Mouse (Mus musculus) embryonic facial prominence, embryonic 11.5 days (tissue): ENCODE results near the gene Zmynd8. TPM values are rescaled to one million over a fixed set of nuclear protein-coding genes. Genes with fewer than 3 reads are reported as not detected.
"Not testable (repeated sequence)": the region's sequence is repeated elsewhere in the genome, so short reads cannot be mapped to it uniquely, and the experiment has no call there.

ENCODE experiments used
- ATAC-seq: fragments of 200-750 bp; cut with Nextera tagmentation; replicated peaks from 2 replicates; pipeline ENCODE4 v1.8.0; 2017; ENCODE audit warnings: low read depth; ENCODE audit not compliant: insufficient number of reproducible peaks, low FRiP score, low TSS enrichment
- DNase-seq: peaks from one replicate; pipeline ENCODE4 v3.0.0-alpha.2; 2015; ENCODE audit warnings: low spot score
- H3K27ac ChIP-seq: fragments of 300-500 bp; sonication (generic); replicated peaks from 2 replicates; pipeline ENCODE4 v1.5.1; 2014; ENCODE audit warnings: mild to moderate bottlenecking, low read depth, low read length, control low read depth
- H3K27me3 ChIP-seq: fragments of 300-500 bp; sonication (generic); 2 replicates; pipeline ENCODE4 v1.6.1; 2014; ENCODE audit warnings: mild to moderate bottlenecking, low read length, moderate library complexity, mixed read lengths; ENCODE audit not compliant: control insufficient read depth, insufficient read depth
- H3K36me3 ChIP-seq: fragments of 300-500 bp; sonication (generic); replicated peaks from 2 replicates; pipeline ENCODE4 v1.6.1; 2014; ENCODE audit warnings: low read depth, mild to moderate bottlenecking, low read length, moderate library complexity, mixed read lengths; ENCODE audit not compliant: control insufficient read depth, insufficient read depth
- H3K4me1 ChIP-seq: fragments of 300-500 bp; sonication (generic); 2 replicates; pipeline ENCODE4 v1.6.1; 2014; ENCODE audit warnings: low read length, mixed read lengths; ENCODE audit not compliant: control insufficient read depth, insufficient read depth
- H3K4me2 ChIP-seq: fragments of 300-500 bp; sonication (generic); 2 replicates; pipeline ENCODE4 v1.6.1; 2014; ENCODE audit warnings: low read depth, mild to moderate bottlenecking, control low read depth, low read length, moderate library complexity
- H3K4me3 ChIP-seq: fragments of 300-500 bp; sonication (generic); 2 replicates; pipeline ENCODE4 v1.5.1; 2014; ENCODE audit warnings: low read depth, low read length, control low read depth
- H3K9ac ChIP-seq: fragments of 300-500 bp; sonication (generic); replicated peaks from 2 replicates; pipeline ENCODE4 v1.6.1; 2014; ENCODE audit warnings: mild to moderate bottlenecking, control low read depth, low read length
- H3K9me3 ChIP-seq: fragments of 300-500 bp; sonication (generic); replicated peaks from 2 replicates; pipeline ENCODE4 v1.6.1; 2016; ENCODE audit warnings: mild to moderate bottlenecking, low read length, inconsistent platforms, mixed read lengths; ENCODE audit not compliant: control insufficient read depth
- WGBS: fragments of 180-500 bp; shearing (Covaris S2); extraction: QIAGEN DNeasy Blood & Tissue Kit; methylation state at CpG from one replicate; pipeline ENCODE4 v1.1.7; 2014; 5-methylcytosine and 5-hydroxymethylcytosine counted together
- polyA plus RNA-seq: library from polyadenylated mRNA; unstranded; fragments of >200 nt; fragmentation: Nextera tagmentation; extraction: Ambion mirVana; gene quantifications from 2 replicates; pipeline ENCODE4 v1.2.1, GENCODE M21; 2014

The Zmynd8 gene
- polyA plus RNA-seq, 1 experiment from 2014 or later = 36.8 TPM

DNA sequence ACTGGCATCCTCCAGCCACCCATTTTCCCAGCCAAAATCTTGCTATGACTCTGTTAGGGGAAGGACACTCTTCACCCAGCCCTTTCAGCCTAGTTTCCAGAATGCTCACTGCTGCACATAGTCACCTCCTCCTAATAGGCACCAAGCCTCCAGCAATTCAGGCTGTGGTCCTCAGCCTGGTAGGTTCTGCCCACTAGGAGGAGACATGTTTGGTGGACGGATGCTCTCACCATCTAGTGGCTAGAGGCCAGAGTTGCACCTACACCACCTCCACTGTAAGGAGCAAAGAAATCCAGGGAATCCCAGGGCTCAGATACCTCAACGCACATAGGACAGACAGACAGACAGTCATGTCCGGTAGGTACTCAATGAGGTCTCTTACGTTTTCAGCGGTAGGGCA lies 87.3 kb downstream of the Zmynd8 start:
- Histone ChIP-seq H3K4me2 (no peak overlapping the region), H3K27me3 (no peaks in the 10 kb centered on the region), H3K9me3 (no peaks in the 10 kb centered on the region), H3K36me3 (peaks cover 12% of the 10 kb centered on the region; the same call in 1 of the 2 replicates), H3K4me3 (no peak overlapping the region), H3K4me1 (no peaks in the 10 kb centered on the region), H3K9ac (no peak overlapping the region), H3K27ac (no peak overlapping the region)
- WGBS = 61% methylated on average over 5 of the region's 5 CpGs
- ATAC-seq = no peak
- peak; percentile 53 for DNase-seq

DNA sequence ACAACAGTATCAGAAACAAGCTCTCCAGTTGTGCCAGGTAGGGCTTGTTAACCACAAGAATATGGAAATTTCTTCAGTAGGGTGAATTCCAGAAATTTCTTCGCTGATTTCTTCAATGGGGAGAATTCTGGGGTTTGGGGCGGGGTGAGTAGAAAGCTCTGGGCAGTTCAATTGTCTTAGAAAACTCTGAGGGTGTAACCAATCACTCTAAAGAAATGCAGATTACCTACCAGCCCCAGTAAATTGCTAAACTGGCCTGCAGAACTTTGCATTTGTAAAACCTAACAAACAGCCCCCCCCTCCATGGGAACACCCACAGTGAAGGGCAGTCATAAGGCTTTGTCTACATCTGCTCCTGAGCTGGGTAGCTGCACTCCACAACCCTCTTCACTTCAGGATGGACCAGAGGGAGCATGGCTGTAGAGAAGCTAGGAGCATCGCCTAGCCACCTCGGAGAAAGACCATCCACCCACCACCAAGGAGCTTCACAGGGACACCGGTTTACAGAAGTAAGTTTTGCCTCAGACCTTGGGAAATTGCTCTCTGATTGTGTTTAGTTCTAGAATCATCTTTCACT lies 88.8 kb downstream of the Zmynd8 start:
- Histone ChIP-seq H3K4me3 (no peak overlapping the region), H3K36me3 (peaks cover 10% of the 10 kb centered on the region; the same call in 1 of the 2 replicates), H3K9ac (no peak overlapping the region), H3K9me3 (no peaks in the 10 kb centered on the region), H3K27ac (no peak overlapping the region), H3K27me3 (no peaks in the 10 kb centered on the region), H3K4me1 (no peaks in the 10 kb centered on the region), H3K4me2 (no peak overlapping the region)
- ATAC-seq = no peak
- 90% methylated on average over 5 of the region's 5 CpGs for WGBS
- no peak for DNase-seq

DNA sequence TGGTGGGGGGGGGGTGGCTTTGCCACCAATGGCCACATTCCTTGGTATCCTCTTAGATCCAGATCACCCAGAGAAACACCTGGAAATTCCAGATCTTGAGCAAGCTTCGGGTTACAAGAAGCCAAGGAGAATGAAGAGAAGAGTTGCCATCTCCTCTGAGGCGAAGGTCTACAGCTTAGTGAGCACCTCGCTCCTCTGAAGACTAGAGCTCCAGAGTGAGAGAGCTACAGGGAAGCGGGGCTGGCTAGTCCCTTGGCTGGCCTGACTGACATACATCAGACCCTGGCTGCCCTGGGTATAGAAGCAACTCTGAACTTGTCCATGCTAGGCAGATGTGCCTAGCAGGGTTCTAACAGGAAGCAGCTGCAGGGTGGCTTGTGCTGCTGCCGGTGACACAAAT lies 89.7 kb downstream of the Zmynd8 start:
- Histone ChIP-seq H3K4me2 (no peak overlapping the region), H3K4me3 (no peak overlapping the region), H3K36me3 (peaks cover 10% of the 10 kb centered on the region; the same call in 1 of the 2 replicates), H3K27ac (no peak overlapping the region), H3K4me1 (no peaks in the 10 kb centered on the region), H3K9me3 (no peaks in the 10 kb centered on the region), H3K9ac (no peak overlapping the region), H3K27me3 (no peaks in the 10 kb centered on the region)
- ATAC-seq (no peak), DNase-seq (no peak)
- WGBS = 92% methylated on average over 5 of the region's 5 CpGs

DNA sequence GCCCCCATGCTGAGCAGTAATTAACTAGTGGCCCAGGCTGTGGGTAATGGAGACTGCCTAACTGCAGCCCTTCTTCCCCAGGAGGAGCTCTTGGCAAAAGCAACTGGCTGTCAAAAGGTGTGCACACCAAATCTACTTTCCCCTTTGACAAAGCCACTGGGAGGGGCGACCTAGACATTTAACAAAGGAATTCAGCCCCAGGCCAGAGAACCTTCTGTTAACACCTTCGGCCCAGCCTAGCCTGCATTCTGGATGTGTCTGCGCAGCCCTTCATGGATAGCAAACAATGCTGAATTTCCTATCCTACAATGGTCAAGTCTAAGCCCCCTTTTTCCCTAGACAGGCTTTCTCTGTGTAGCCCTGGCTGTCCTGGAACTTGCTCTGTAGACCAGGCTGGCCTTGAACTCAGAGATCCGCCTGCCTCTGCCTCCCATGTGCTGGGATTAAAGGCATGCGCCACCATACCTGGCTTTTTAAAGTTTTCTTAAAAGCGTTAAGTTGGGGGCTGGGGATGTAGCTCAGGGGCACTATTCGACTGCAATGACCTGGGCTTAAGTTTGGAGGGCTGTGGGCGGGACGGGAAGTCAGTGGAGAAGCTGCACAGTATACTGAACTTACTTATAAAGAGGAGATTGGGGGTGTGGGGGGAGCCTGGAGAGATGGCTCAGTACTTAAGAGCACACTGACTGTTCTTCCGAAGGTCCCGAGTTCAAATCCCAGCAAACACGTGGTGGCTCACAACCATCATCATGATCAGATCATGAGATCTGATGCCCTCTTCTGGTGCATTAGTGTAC lies 90.4 kb downstream of the Zmynd8 start:
- Histone ChIP-seq H3K4me3 (no peak overlapping the region), H3K4me1 (no peaks in the 10 kb centered on the region), H3K27me3 (no peaks in the 10 kb centered on the region), H3K36me3 (peaks cover 10% of the 10 kb centered on the region; the same call in 1 of the 2 replicates), H3K9ac (no peak overlapping the region), H3K4me2 (no peak overlapping the region), H3K9me3 (no peaks in the 10 kb centered on the region), H3K27ac (no peak overlapping the region)
- ATAC-seq (no peak), DNase-seq (no peak)
- WGBS = 95% methylated on average over 12 of the region's 12 CpGs

DNA sequence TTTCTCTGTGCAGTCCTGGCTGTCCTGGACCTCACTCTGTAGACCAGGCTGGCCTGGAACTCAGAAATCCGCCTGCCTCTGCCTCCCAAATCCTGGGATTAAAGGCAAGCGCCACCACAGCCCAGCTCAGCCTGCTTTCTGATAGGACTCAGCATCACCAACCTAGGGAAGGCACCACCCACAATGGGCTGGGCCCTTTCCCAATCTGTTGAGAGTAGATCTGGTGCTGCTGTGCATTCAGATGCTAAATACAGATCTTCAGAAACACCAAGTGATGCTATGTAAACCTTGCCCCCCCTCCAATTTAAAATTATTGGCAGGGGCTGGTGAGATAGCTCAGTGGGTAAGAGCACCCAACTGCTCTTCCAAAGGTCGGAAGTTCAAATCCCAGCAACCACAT lies 98.6 kb downstream of the Zmynd8 start:
- not testable (repeated sequence) for H3K27me3 ChIP-seq, H3K27ac ChIP-seq, H3K4me2 ChIP-seq, H3K4me3 ChIP-seq, ATAC-seq, H3K4me1 ChIP-seq, DNase-seq, H3K36me3 ChIP-seq, H3K9me3 ChIP-seq, H3K9ac ChIP-seq
- WGBS = 96% methylated on average over 3 of the region's 3 CpGs

DNA sequence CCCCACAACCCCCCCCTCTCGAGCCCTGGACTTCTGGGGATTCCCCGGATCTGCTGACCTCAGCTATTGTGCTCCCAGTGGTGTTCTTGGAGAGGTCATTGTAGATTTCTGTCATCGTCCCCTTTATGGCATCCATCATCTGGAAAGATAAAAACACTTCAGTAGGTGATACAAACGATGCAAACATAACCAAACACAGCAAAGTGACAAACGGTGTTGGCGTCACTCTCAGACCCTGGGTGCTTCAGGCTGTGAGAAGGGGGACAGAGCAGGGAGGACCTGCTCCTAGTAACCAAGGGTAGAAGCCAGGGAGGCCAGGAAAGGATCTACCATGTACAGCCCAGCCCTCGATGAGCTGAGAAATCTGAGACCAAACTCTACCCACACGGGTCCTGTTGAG lies 100.9 kb downstream of the Zmynd8 start:
- ATAC-seq (no peak), DNase-seq (no peak)
- H3K4me2 ChIP-seq = no peak overlapping the region
- 70% methylated on average over 8 of the region's 8 CpGs for WGBS
- no peaks in the 10 kb centered on the region for H3K9me3 ChIP-seq
- H3K27ac ChIP-seq = no peak overlapping the region
- peaks cover 12% of the 10 kb centered on the region for H3K36me3 ChIP-seq
- H3K4me3 ChIP-seq = no peak overlapping the region
- no peak overlapping the region for H3K9ac ChIP-seq
- H3K27me3 ChIP-seq = no peaks in the 10 kb centered on the region
- H3K4me1 ChIP-seq = no peaks in the 10 kb centered on the region

DNA sequence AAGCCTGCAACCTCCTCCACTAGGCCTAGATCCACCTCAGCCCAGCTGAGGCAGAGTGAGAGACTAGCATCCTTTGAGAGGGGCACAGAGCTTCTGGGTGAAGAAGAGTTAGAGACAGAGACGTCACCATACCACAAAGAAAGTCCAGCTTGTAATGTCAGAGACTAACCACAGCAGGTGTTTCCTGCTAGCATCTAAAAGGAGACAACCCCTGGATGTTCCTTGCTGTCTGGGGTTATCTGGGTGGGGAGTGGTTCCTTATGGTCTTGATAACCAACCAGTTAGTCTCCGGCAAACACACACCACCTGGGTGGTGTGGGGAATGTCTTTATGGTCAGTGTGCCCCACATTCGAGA lies 105.6 kb downstream of the Zmynd8 start:
- no peaks in the 10 kb centered on the region for H3K4me1 ChIP-seq
- no peak overlapping the region for H3K27ac ChIP-seq
- H3K9ac ChIP-seq = no peak overlapping the region
- peaks cover 15% of the 10 kb centered on the region for H3K36me3 ChIP-seq
- WGBS = 85% methylated on average over 3 of the region's 3 CpGs
- H3K9me3 ChIP-seq = no peaks in the 10 kb centered on the region
- no peaks in the 10 kb centered on the region for H3K27me3 ChIP-seq
- no peak overlapping the region for H3K4me3 ChIP-seq
- H3K4me2 ChIP-seq = no peak overlapping the region
- ATAC-seq (no peak), DNase-seq (no peak)

DNA sequence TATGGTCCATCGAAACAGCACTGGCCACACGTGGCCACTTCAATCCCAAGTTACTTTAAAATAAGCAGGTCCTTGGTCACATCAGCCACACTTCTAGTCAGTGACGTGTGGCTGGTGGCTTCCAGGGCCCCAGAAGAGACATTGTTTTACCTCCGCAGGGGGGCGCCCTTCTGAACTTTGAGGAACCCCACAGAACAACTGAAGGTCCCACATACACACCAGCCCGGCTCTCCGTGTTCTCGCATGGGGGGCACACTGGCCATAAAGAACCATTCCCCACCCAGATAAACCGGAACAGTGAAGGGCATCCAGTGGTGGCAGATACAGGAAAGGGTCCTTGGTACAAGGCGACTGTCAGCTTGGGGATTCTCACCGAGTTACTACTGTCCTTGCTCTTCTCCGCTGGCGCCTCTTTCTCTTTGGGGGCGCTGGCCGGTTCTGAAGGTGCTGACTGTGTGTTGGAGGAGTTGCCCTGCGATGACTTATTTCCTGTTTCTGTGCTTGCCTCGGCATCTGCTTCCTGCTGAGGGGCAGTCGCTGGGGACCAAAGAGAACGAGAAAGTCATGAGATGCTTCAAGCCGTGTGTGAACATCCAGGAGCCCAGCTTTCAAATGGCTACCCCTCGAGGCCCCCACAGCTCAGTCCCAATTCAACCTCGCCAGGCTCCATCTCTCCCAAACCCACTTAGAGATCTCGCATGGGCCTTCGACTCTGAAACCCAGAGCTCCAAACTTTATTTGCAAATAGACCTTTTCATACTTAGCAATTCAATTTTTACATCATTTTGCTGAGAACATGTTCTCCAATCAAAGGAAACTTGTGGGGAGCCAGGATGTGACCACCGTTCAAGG lies 106.2 kb downstream of the Zmynd8 start:
- Histone ChIP-seq H3K4me1 (no peaks in the 10 kb centered on the region), H3K27ac (no peak overlapping the region), H3K4me2 (no peak overlapping the region), H3K9me3 (no peaks in the 10 kb centered on the region), H3K4me3 (no peak overlapping the region), H3K9ac (no peak overlapping the region), H3K27me3 (no peaks in the 10 kb centered on the region), H3K36me3 (peaks cover 15% of the 10 kb centered on the region)
- DNase-seq (no peak), ATAC-seq (no peak)
- WGBS = 89% methylated on average over 25 of the region's 25 CpGs
